Mouse (Mus musculus) heart, embryonic 10.5 days (tissue): ENCODE results near the gene Dirc2. TPM values are rescaled to one million over a fixed set of nuclear protein-coding genes. Genes with fewer than 3 reads are reported as not detected.

Source experiments
- DNase-seq: peaks from one replicate; pipeline ENCODE4 v3.0.0-alpha.2; 2017; ENCODE audit warnings: low spot score
- H3K27ac ChIP-seq: fragments of 300-500 bp; sonication (generic); 2 replicates; pipeline ENCODE4 v1.5.1; 2016; ENCODE audit warnings: mild to moderate bottlenecking
- H3K27me3 ChIP-seq: fragments of 300-500 bp; sonication (generic); 2 replicates; pipeline ENCODE4 v1.6.1; 2016; ENCODE audit warnings: mild to moderate bottlenecking; ENCODE audit not compliant: poor library complexity, insufficient read depth, severe bottlenecking
- H3K36me3 ChIP-seq: fragments of 300-500 bp; sonication (generic); 2 replicates; pipeline ENCODE4 v1.6.1; 2016; ENCODE audit warnings: mild to moderate bottlenecking, moderate library complexity
- H3K4me1 ChIP-seq: fragments of 300-500 bp; sonication (generic); 2 replicates; pipeline ENCODE4 v1.6.1; 2016; ENCODE audit warnings: mild to moderate bottlenecking
- H3K4me3 ChIP-seq: fragments of 300-500 bp; sonication (generic); 2 replicates; pipeline ENCODE4 v1.5.1; 2016; ENCODE audit warnings: mild to moderate bottlenecking, moderate library complexity
- H3K9me3 ChIP-seq: fragments of 300-500 bp; sonication (generic); 2 replicates; pipeline ENCODE4 v1.6.1; 2016; ENCODE audit warnings: mild to moderate bottlenecking, moderate library complexity
- WGBS: fragments of 180-500 bp; shearing (Covaris S2); methylation state at CpG from one replicate; pipeline ENCODE4 v1.1.7; 2016; 5-methylcytosine and 5-hydroxymethylcytosine counted together
- polyA plus RNA-seq: library from polyadenylated mRNA; unstranded; fragments of >200 nt; fragmentation: Nextera tagmentation; extraction: Ambion mirVana; gene quantifications from 2 replicates; pipeline ENCODE4 v1.2.1, GENCODE M21; 2016

Gene Dirc2
- polyA plus RNA-seq, 1 experiment from 2014 or later: 14.2 TPM

DNA sequence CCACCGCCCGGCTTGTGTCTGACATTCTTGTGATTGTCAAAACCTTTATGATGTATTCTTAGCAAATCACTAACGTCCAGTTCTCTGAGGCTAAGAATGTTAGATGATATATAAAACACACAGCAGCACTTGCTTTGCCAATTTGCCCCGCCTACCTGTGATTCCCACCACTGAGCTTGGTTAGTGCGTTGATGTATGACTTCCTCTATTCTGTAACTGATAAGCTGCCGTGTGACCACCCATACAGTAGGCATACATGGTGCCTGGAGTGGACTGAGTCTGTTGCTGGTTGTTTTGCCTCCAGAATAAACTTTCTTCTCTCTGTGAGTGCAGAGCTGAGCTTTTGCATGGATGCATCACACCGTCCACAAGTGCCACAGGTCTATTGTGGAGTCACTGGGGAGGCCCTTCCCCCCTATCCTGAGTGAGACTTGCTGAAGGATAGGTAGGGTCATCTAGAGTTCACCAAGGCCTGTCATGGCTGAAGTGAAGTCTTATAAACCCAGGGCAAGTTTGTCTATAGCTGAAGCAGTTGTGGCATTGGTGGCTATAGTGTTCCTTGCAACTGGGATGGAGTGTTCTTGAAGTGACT is 15.1 kb upstream of the Dirc2 start:
- H3K4me1 ChIP-seq: peaks cover 32% of the 10 kb centered on the region
- peaks cover 9% of the 10 kb centered on the region; the same call in 1 of the 2 replicates for H3K36me3 ChIP-seq
- H3K27me3 ChIP-seq: no peaks in the 10 kb centered on the region
- peak; percentile 58 for DNase-seq
- no peaks in the 10 kb centered on the region for H3K9me3 ChIP-seq
- H3K4me3 ChIP-seq: no peak overlapping the region
- WGBS: 67% methylated on average over 7 of the region's 7 CpGs
- peak overlapping the region; percentile 10; the same call in 1 of the 2 replicates for H3K27ac ChIP-seq

DNA sequence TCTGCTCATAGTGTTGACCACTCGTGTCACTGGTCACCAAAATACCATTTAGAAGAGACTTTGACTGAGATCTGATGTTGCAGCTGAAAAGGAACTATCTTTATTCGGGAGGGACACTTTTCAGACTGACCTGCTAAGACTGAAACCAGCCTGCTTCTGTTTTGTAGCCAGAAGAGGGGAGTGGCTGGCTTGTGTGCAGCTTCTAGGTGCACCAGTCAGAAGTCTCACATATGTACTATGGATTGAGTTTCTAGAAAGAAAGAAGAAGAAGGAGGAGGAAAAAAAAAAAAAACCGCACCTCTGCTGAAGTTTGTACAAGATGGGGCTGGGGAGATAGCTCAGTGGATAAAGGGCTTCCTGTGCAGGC is 14.0 kb upstream of the Dirc2 start:
- H3K9me3 ChIP-seq: no peaks in the 10 kb centered on the region
- peaks cover 9% of the 10 kb centered on the region; the same call in 1 of the 2 replicates for H3K36me3 ChIP-seq
- H3K27me3 ChIP-seq: no peaks in the 10 kb centered on the region
- DNase-seq: peak; percentile 6
- H3K27ac ChIP-seq: no peak overlapping the region
- H3K4me1 ChIP-seq: peaks cover 25% of the 10 kb centered on the region
- 74% methylated on average over 3 of the region's 3 CpGs for WGBS
- H3K4me3 ChIP-seq: no peak overlapping the region

- H3K27ac ChIP-seq: no peak overlapping the region
- peaks cover 6% of the 10 kb centered on the region; the same call in 1 of the 2 replicates for H3K36me3 ChIP-seq
- peak; percentile 68 for DNase-seq
- no peak overlapping the region for H3K4me3 ChIP-seq
- no peaks in the 10 kb centered on the region for H3K9me3 ChIP-seq
- H3K27me3 ChIP-seq: no peaks in the 10 kb centered on the region
- H3K4me1 ChIP-seq: peaks cover 22% of the 10 kb centered on the region
- WGBS: 70% methylated on average over 13 of the region's 13 CpGs
Measured at GRCm38 (mm10) chr16:35782451-35783206, 13.5 kb upstream of the Dirc2 start.

DNA sequence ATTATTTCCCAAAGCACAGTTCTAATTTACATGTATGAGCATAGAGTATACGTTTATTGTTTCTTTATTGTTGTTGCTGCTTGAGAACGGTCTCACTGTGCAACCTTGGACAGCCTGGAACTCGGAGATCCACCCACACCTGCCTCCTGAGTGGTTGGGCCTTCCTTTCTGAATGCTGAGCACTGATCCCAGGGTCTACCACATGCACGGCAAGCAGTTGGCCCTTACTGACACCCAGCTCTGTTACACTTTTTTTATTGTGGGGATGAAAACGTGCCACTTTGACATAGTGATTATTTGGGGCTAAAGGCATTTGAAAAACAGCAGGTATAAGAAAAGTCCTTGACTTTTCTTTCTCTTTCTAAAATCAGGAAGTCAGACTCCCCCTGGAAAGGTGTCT is 12.5 kb upstream of the Dirc2 start:
- Histone ChIP-seq H3K9me3 (no peaks in the 10 kb centered on the region), H3K4me1 (peaks cover 24% of the 10 kb centered on the region), H3K27me3 (no peaks in the 10 kb centered on the region), H3K27ac (no peak overlapping the region), H3K36me3 (no peaks in the 10 kb centered on the region), H3K4me3 (no peak overlapping the region)
- peak; percentile 61 for DNase-seq
- WGBS: 86% methylated on average over 5 of the region's 5 CpGs

DNA sequence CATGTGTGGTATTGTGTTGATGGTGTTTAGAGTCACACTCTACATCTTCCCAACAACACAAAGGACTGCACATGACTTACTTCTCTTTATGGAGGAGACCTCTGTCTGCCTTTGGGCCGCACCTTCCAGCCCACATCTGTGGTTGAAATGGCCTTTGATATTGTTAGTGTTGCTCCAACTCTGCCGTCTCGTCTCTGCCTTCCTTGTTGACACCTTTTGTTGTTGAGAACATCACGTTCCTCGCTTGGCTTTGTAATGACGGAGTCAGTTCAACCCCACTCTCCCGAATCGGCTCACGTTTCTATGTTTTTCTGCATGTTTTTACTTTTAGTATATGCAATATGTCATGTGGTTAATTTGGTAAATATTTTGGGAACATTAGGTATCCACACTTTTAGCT is 11.9 kb upstream of the Dirc2 start:
- peaks cover 29% of the 10 kb centered on the region for H3K4me1 ChIP-seq
- WGBS: 85% methylated on average over 9 of the region's 9 CpGs
- H3K4me3 ChIP-seq: no peak overlapping the region
- no peaks in the 10 kb centered on the region for H3K27me3 ChIP-seq
- DNase-seq: peak; percentile 45
- no peaks in the 10 kb centered on the region for H3K36me3 ChIP-seq
- no peaks in the 10 kb centered on the region for H3K9me3 ChIP-seq
- H3K27ac ChIP-seq: no peak overlapping the region

GRCm38 (mm10) chr16:35779681-35780080 is 10.5 kb upstream of the Dirc2 start:
- Histone ChIP-seq H3K9me3 (no peaks in the 10 kb centered on the region), H3K27me3 (no peaks in the 10 kb centered on the region), H3K27ac (no peak overlapping the region), H3K36me3 (no peaks in the 10 kb centered on the region), H3K4me1 (peaks cover 29% of the 10 kb centered on the region), H3K4me3 (no peak overlapping the region)
- DNase-seq: no peak
- WGBS: 84% methylated on average over 7 of the region's 7 CpGs

- no peaks in the 10 kb centered on the region for H3K36me3 ChIP-seq
- WGBS: over 99% methylated on average over 4 of the region's 4 CpGs
- peaks cover 13% of the 10 kb centered on the region for H3K4me1 ChIP-seq
- H3K27me3 ChIP-seq: no peaks in the 10 kb centered on the region
- H3K4me3 ChIP-seq: no peak overlapping the region
- H3K9me3 ChIP-seq: no peaks in the 10 kb centered on the region
- no peak overlapping the region for H3K27ac ChIP-seq
- DNase-seq: peak; percentile 53
Measured at GRCm38 (mm10) chr16:35777768-35778167, 8.6 kb upstream of the Dirc2 start.

GRCm38 (mm10) chr16:35776737-35777136 is 7.6 kb upstream of the Dirc2 start:
- Histone ChIP-seq H3K4me3 (no peak overlapping the region), H3K4me1 (peaks cover 8% of the 10 kb centered on the region), H3K27me3 (no peaks in the 10 kb centered on the region), H3K27ac (no peak overlapping the region), H3K9me3 (no peaks in the 10 kb centered on the region), H3K36me3 (no peaks in the 10 kb centered on the region)
- WGBS: 58% methylated on average over 7 of the region's 7 CpGs
- DNase-seq: peak; percentile 63

GRCm38 (mm10) chr16:35775835-35776234 is 6.7 kb upstream of the Dirc2 start:
- no peak for DNase-seq
- Histone ChIP-seq H3K4me3 (no peak overlapping the region), H3K27me3 (no peaks in the 10 kb centered on the region), H3K9me3 (no peaks in the 10 kb centered on the region), H3K36me3 (no peaks in the 10 kb centered on the region), H3K4me1 (peaks cover 15% of the 10 kb centered on the region), H3K27ac (no peak overlapping the region)
- 87% methylated on average over 1 of the region's 1 CpGs for WGBS

DNA sequence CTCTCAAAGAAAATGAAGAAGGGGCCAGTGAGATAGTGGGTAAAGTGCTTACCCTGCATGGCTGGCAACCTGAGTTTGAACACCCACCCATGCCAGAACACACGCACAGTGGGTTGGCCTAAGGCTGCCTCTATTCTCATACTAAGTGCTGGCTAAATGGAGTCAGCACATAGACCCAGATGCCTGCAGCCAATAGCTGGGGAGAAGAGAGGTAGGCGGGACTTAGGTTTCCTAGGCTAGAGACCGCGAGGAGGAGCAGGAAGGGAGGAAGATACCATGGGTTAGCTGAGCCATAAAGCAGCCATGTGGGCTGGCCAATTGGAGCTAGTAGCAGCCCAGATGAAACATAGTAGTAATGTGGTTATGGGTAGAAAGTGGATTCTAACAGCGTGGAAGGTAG is 3.4 kb upstream of the Dirc2 start:
- peak; percentile 58 for DNase-seq
- 85% methylated on average over 5 of the region's 5 CpGs for WGBS
- no peak overlapping the region for H3K27ac ChIP-seq
- H3K27me3 ChIP-seq: no peaks in the 10 kb centered on the region
- no peaks in the 10 kb centered on the region for H3K36me3 ChIP-seq
- H3K4me1 ChIP-seq: peaks cover 35% of the 10 kb centered on the region
- H3K9me3 ChIP-seq: no peaks in the 10 kb centered on the region
- no peak overlapping the region for H3K4me3 ChIP-seq

DNA sequence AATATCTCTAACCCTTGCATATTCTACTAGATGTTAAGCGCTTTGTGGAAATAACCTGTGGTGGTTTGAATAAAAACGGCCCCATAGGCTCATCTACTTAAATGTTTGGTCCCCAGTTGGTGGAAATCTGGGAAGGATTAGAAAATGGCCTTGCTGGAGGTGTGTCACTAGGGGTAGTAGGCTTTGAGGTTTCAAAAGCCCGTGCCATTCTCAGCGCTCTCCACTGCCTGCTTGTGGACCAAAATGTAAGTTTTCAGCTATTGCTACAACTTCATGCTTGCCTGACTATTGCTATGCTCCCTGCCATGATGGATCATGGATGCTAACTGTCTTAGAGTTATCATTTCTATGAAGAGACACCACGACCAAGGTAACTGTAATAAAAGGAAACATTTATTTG is 2.5 kb upstream of the Dirc2 start:
- WGBS: 82% methylated on average over 5 of the region's 5 CpGs
- Histone ChIP-seq H3K4me1 (peaks cover 32% of the 10 kb centered on the region), H3K9me3 (no peaks in the 10 kb centered on the region), H3K27me3 (no peaks in the 10 kb centered on the region), H3K36me3 (no peaks in the 10 kb centered on the region), H3K4me3 (no peak overlapping the region), H3K27ac (no peak overlapping the region)
- DNase-seq: peak; percentile 61

- peak; percentile 69 for DNase-seq
- H3K27me3 ChIP-seq: no peaks in the 10 kb centered on the region
- H3K27ac ChIP-seq: no peak overlapping the region
- WGBS: 19% methylated on average over 8 of the region's 8 CpGs
- H3K36me3 ChIP-seq: no peaks in the 10 kb centered on the region
- peak overlapping the region; percentile 96 for H3K4me3 ChIP-seq
- H3K9me3 ChIP-seq: no peaks in the 10 kb centered on the region
- H3K4me1 ChIP-seq: peaks cover 27% of the 10 kb centered on the region
Measured at GRCm38 (mm10) chr16:35771141-35771540, 2.0 kb upstream of the Dirc2 start.

DNA sequence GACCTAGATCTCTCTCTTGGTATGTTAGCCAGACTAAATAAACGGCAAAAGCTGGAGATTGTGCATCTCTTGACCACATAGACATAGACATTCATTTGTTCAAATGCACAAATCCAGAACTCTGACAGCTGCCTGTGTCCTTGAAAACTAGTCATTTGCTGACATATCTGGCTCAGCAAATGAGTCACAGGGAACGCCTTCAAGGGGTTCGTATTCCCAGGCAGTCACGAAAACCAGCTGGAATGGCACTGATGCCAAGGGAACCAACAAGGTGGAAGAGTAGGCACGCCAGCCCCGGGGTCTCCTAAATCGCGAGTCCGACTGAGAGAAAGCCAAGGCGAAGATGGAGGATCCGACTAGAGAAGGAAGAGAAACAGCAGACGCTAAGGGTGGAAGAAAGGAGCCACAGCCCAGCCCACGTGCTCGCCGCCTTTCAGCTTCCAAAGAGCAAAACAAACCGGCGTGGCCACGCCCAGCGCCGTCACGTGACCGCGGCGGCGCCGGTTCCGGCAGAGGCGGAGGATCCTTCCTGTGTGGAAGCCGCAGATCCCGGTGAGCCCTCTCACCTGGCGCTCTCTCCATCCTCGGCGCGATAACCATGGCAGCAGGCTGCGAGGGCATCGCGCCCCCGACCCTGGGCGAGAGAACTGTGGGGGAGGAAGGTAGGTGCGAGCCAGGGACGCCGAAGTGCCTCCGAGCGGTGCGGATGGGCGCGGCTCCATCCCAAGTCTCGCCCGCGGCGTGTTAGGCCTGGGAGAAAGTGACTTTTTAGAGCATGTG is 912 bp upstream of the Dirc2 start, which contains the start of gene Hspbap1:
Gene Hspbap1, plus strand, starts transcription at position 498 of the 780 bp plus-strand sequence.
- WGBS: under 1% methylated on average over 51 of the region's 51 CpGs
- H3K27ac ChIP-seq: peak within 1 kb of the TSS; percentile 95

More for the DNA sequence above, 912 bp upstream of the Dirc2 start, which contains the start of gene Hspbap1:
- Histone ChIP-seq H3K9me3 (no peaks in the 10 kb centered on the region), H3K4me1 (peaks cover 27% of the 10 kb centered on the region), H3K4me3 (peak within 1 kb of the TSS; percentile 96), H3K36me3 (no peaks in the 10 kb centered on the region), H3K27me3 (no peaks in the 10 kb centered on the region)
- DNase-seq: peak; percentile 95
